In the genomic region with DNA sequence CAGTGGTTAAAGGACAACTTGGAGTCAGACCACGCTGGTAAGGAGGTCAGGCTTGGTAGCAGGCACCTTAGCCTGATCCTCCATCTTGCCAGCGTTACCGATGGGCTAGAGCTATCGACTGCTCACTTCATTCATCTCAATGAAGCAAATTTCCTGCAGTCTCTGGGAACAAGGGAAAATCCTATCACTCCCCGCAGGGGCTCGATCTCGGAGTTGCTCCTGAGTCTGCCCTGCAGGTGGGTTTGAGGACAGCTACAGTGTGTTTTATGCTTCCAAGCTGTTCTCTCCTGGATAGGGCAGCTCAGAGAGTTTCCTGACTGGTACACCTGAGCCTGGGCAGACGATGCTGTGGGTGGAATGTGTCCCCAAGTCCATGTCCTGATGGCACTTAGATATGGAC, we compare ENCODE assay signal across 27 mouse cellular contexts. TPM values are rescaled to one million over a fixed set of nuclear protein-coding genes. Genes with fewer than 3 reads are reported as not detected.
"Had no signal": no experiment of that assay in that cellular context is flagged by ENCODE, and none has a peak within 500 bp of the region (broad histone marks: within the 10 kb centered on the region; RNA-seq: fewer than 3 reads in every experiment).

No protein-coding gene starts in this region.

- H3K4me3 ChIP-seq: heart, embryonic 10.5 days; heart, embryonic 12.5 days; hindbrain, embryonic 13.5 days; hindbrain, embryonic 15.5 days; kidney, embryonic 15.5 days; limb, embryonic 10.5 days; limb, embryonic 12.5 days; liver, embryonic 13.5 days; liver, embryonic 15.5 days had no signal

- H3K4me1 ChIP-seq: limb, embryonic 10.5 days; limb, embryonic 12.5 days; liver, embryonic 13.5 days; liver, embryonic 15.5 days had no signal

- H3K27me3 ChIP-seq: heart, embryonic 12.5 days; hindbrain, embryonic 15.5 days; kidney, embryonic 15.5 days; limb, embryonic 12.5 days; liver, embryonic 13.5 days; liver, embryonic 15.5 days had no signal

- H3K36me3 ChIP-seq: heart, embryonic 10.5 days; heart, embryonic 12.5 days; hindbrain, embryonic 13.5 days; hindbrain, embryonic 15.5 days; kidney, embryonic 15.5 days; limb, embryonic 10.5 days; limb, embryonic 12.5 days; liver, embryonic 13.5 days; liver, embryonic 15.5 days had no signal

- H3K9ac ChIP-seq: heart, embryonic 12.5 days; hindbrain, embryonic 13.5 days; hindbrain, embryonic 15.5 days; kidney, embryonic 15.5 days; limb, embryonic 12.5 days; liver, embryonic 13.5 days; liver, embryonic 15.5 days had no signal

- H3K4me2 ChIP-seq: heart, embryonic 12.5 days; hindbrain, embryonic 13.5 days; hindbrain, embryonic 15.5 days; kidney, embryonic 15.5 days; limb, embryonic 12.5 days; liver, embryonic 11.5 days; liver, embryonic 13.5 days; liver, embryonic 15.5 days had no signal

- ATAC-seq: hindbrain, postnatal 0 days; intestine, embryonic 16.5 days had no signal

- DNase-seq: gastrocnemius, postnatal 14 days; heart, adult 18-20 months; heart, postnatal 10 days; kidney, adult 11 months; kidney, adult 2 months; kidney, adult 9 months; kidney, postnatal 14 days; kidney, postnatal 36 days; layer of hippocampus, adult 9-11 months; layer of hippocampus, postnatal 36 days; liver; liver, embryonic 13.5 days had no signal

- H3K9me3 ChIP-seq: heart, embryonic 10.5 days; hindbrain, embryonic 13.5 days; hindbrain, embryonic 15.5 days; kidney, embryonic 15.5 days; limb, embryonic 10.5 days; limb, embryonic 12.5 days; liver, embryonic 13.5 days; liver, embryonic 15.5 days had no signal

- H3K27ac ChIP-seq: heart, embryonic 10.5 days; hindbrain, embryonic 13.5 days; hindbrain, embryonic 15.5 days; hindbrain, postnatal 0 days; kidney, embryonic 15.5 days; kidney, postnatal 0 days; limb, embryonic 10.5 days; limb, embryonic 12.5 days; liver, embryonic 13.5 days; liver, embryonic 15.5 days had no signal

RNA-seq across cellular contexts. Expression of a gene that starts 49.2 kb away (rescaled TPM):
- total RNA-seq: gastrocnemius, adult 8-10 months; heart, adult 18-20 months; heart, postnatal 25 days; hematopoietic stem cell, adult 5-6 weeks had no signal
